Mouse (Mus musculus) hindbrain, embryonic 14.5 days (tissue): ENCODE measurements at regions not wholly inside any gene's neighbourhood (a gene's known extent, or its start where the extent isn't known, plus 50 kb on each side); places are given as distances from the start of the nearest gene placed in this dataset.

Experiments
- ATAC-seq: fragments of 200-750 bp; cut with Nextera tagmentation; 2 replicates; pipeline ENCODE4 v1.8.0; 2017; ENCODE audit warnings: moderate number of reproducible peaks, mild to moderate bottlenecking, moderate TSS enrichment, moderate library complexity; ENCODE audit not compliant: low FRiP score
- DNase-seq: peaks from one replicate; pipeline ENCODE4 v3.0.0-alpha.2; 2015; ENCODE audit warnings: low spot score
- H3K27ac ChIP-seq: fragments of 300-500 bp; sonication (generic); 2 replicates; pipeline ENCODE4 v1.5.1; 2014; ENCODE audit warnings: mild to moderate bottlenecking, moderate library complexity
- H3K27me3 ChIP-seq: fragments of 300-500 bp; sonication (generic); 2 replicates; pipeline ENCODE4 v1.6.1; 2014; ENCODE audit warnings: mild to moderate bottlenecking, low read length, mixed read lengths; ENCODE audit not compliant: control insufficient read depth, insufficient read depth
- H3K36me3 ChIP-seq: fragments of 300-500 bp; sonication (generic); replicated peaks from 2 replicates; pipeline ENCODE4 v1.6.1; 2014; ENCODE audit not compliant: control insufficient read depth, insufficient read depth
- H3K4me1 ChIP-seq: fragments of 300-500 bp; sonication (generic); replicated peaks from 2 replicates; pipeline ENCODE4 v1.6.1; 2014; ENCODE audit warnings: antibody characterized with exemption, low read length, mixed read lengths; ENCODE audit not compliant: control insufficient read depth, insufficient read depth
- H3K4me2 ChIP-seq: fragments of 300-500 bp; sonication (generic); replicated peaks from 2 replicates; pipeline ENCODE4 v1.6.1; 2014; ENCODE audit warnings: mild to moderate bottlenecking, moderate library complexity
- H3K4me3 ChIP-seq: fragments of 300-500 bp; sonication (generic); replicated peaks from 2 replicates; pipeline ENCODE4 v1.5.1; 2014; ENCODE audit warnings: mild to moderate bottlenecking, low read length
- H3K9ac ChIP-seq: fragments of 300-500 bp; sonication (generic); 2 replicates; pipeline ENCODE4 v1.6.1; 2014
- H3K9me3 ChIP-seq: fragments of 300-500 bp; sonication (generic); 2 replicates; pipeline ENCODE4 v1.6.1; 2016; ENCODE audit warnings: low read length; ENCODE audit not compliant: control insufficient read depth
- WGBS: fragments of 180-500 bp; shearing (Covaris S2); extraction: QIAGEN DNeasy Blood & Tissue Kit; methylation state at CpG from one replicate; pipeline ENCODE4 v1.1.7; 2014; 5-methylcytosine and 5-hydroxymethylcytosine counted together

GRCm38 (mm10) chr1:52294521-52294920, 61.5 kb upstream of the Gls start:
- no peaks in the 10 kb centered on the region for H3K27me3 ChIP-seq
- no peaks in the 10 kb centered on the region for H3K4me1 ChIP-seq
- WGBS = 70% methylated on average over 2 of the region's 2 CpGs
- H3K36me3 ChIP-seq = no peaks in the 10 kb centered on the region
- DNase-seq (no peak), ATAC-seq (no peak)
- H3K4me3 ChIP-seq = no peak overlapping the region
- no peaks in the 10 kb centered on the region for H3K9me3 ChIP-seq
- H3K27ac ChIP-seq = no peak overlapping the region
- no peak overlapping the region for H3K4me2 ChIP-seq
- H3K9ac ChIP-seq = no peak overlapping the region

GRCm38 (mm10) chr1:52293393-52294099, 60.5 kb upstream of the Gls start:
- 83% methylated on average over 5 of the region's 5 CpGs for WGBS
- ATAC-seq = no peak

More at GRCm38 (mm10) chr1:52293393-52294099, 60.5 kb upstream of the Gls start:
- Histone ChIP-seq H3K9ac (no peak overlapping the region), H3K9me3 (no peaks in the 10 kb centered on the region), H3K27ac (no peak overlapping the region), H3K4me3 (no peak overlapping the region), H3K36me3 (no peaks in the 10 kb centered on the region), H3K27me3 (no peaks in the 10 kb centered on the region), H3K4me2 (no peak overlapping the region), H3K4me1 (no peaks in the 10 kb centered on the region)
- no peak for DNase-seq
